Mouse (Mus musculus): ENCODE data around the gene Fam136a. TPM values are rescaled to one million over a fixed set of nuclear protein-coding genes. Genes with fewer than 3 reads are reported as not detected.

The Fam136a gene
- polyA plus RNA-seq, 1 experiment from 2014 or later = 120 TPM

DNA sequence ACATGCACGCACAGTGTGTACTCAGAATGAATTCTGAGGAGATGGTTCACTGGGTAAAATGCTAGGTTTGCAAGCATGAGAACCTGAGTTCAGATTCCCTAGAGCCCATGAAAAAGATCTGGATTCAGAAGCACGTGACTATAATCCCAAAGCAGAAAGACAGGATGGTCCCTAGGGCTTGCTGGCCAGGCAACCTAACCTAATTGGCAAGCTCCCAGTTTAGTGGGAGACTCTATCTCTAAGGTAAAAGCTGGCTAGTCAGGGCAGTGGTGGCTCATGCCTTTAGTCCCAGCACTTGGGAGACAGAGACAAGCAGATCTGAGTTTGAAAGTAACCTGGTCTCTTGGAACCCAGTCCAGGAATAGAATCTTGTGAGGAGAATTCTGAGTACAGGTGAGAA, 33.5 kb downstream of the Fam136a start:
- Histone ChIP-seq H3K4me3 (ENCODE audit: low read depth, low read length) (no peak overlapping the region), H3K36me3 (ENCODE audit: control insufficient read depth, insufficient read depth, low read length) (no peaks in the 10 kb centered on the region), H3K4me1 (ENCODE audit: control insufficient read depth, insufficient read depth, low read length) (peaks cover 25% of the 10 kb centered on the region), H3K27ac (ENCODE audit: low read length) (no peak overlapping the region), H3K9ac (ENCODE audit: low read depth, low read length) (no peak overlapping the region), H3K27me3 (ENCODE audit: control insufficient read depth, insufficient read depth, low read depth, low read length) (no peaks in the 10 kb centered on the region), H3K4me2 (ENCODE audit: low read length) (no peak overlapping the region), H3K9me3 (replicated peaks; ENCODE audit: control insufficient read depth, low read length, poor library complexity, severe bottlenecking) (no peaks in the 10 kb centered on the region)
- no peak for ATAC-seq
- 71% methylated on average over 2 of the region's 2 CpGs for WGBS

DNA sequence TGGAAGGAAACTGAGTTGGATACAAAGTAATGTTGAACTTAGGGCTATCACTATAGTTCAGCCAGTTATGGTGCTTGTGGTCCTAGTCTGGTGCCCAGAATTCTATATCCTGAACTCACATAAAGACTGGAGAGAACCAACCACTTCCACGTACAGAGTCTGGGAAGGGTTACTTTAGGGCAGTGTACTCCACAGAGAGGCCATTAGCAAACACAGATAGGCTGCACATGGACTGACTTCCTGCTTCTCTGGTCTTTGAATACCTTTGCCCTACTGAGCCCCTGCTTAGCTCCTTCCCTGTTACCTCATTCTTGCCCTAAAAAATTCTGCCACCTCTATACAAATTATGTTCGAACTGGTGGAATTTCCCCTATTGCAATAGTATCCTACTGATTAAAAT, 34.5 kb downstream of the Fam136a start:
- Histone ChIP-seq H3K9ac (ENCODE audit: low read depth, low read length) (no peak overlapping the region), H3K4me2 (ENCODE audit: low read length) (no peak overlapping the region), H3K9me3 (replicated peaks; ENCODE audit: control insufficient read depth, low read length, poor library complexity, severe bottlenecking) (no peaks in the 10 kb centered on the region), H3K4me1 (ENCODE audit: control insufficient read depth, insufficient read depth, low read length) (peaks cover 18% of the 10 kb centered on the region), H3K27ac (ENCODE audit: low read length) (no peak overlapping the region), H3K27me3 (ENCODE audit: control insufficient read depth, insufficient read depth, low read depth, low read length) (no peaks in the 10 kb centered on the region), H3K4me3 (ENCODE audit: low read depth, low read length) (no peak overlapping the region), H3K36me3 (ENCODE audit: control insufficient read depth, insufficient read depth, low read length) (no peaks in the 10 kb centered on the region)
- ATAC-seq = no peak
- 98% methylated on average over 2 of the region's 2 CpGs for WGBS

DNA sequence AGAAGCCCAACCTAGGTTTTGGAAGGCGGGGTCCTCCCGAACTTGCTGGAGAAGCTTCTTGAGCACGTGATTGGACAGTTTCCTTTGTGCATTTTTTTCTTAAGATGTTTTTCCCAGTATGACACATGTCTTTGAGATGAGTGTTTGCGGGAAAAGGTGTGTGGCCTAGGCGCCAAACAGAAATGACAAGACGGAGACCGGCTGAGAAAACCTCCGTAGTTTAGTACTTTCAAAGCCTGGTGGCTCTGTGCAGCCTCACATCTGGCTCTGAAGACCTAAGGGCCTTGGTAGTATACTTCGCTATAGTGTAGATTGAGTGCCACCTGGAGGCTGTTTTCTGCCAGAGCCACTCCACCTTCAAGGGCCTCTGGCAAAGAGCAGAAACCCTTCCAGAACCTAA, 35.5 kb downstream of the Fam136a start:
- peaks cover 10% of the 10 kb centered on the region for H3K4me1 ChIP-seq (ENCODE audit: control insufficient read depth, insufficient read depth, low read length)
- 8% methylated on average over 9 of the region's 9 CpGs for WGBS
- no peak overlapping the region for H3K9ac ChIP-seq (ENCODE audit: low read depth, low read length)
- H3K4me2 ChIP-seq (ENCODE audit: low read length) = peak overlapping the region; percentile 43
- H3K36me3 ChIP-seq (ENCODE audit: control insufficient read depth, insufficient read depth, low read length) = no peaks in the 10 kb centered on the region
- H3K9me3 ChIP-seq (replicated peaks; ENCODE audit: control insufficient read depth, low read length, poor library complexity, severe bottlenecking) = no peaks in the 10 kb centered on the region
- ATAC-seq = no peak
- no peaks in the 10 kb centered on the region for H3K27me3 ChIP-seq (ENCODE audit: control insufficient read depth, insufficient read depth, low read depth, low read length)
- H3K27ac ChIP-seq (ENCODE audit: low read length) = no peak overlapping the region
- no peak overlapping the region for H3K4me3 ChIP-seq (ENCODE audit: low read depth, low read length)

DNA sequence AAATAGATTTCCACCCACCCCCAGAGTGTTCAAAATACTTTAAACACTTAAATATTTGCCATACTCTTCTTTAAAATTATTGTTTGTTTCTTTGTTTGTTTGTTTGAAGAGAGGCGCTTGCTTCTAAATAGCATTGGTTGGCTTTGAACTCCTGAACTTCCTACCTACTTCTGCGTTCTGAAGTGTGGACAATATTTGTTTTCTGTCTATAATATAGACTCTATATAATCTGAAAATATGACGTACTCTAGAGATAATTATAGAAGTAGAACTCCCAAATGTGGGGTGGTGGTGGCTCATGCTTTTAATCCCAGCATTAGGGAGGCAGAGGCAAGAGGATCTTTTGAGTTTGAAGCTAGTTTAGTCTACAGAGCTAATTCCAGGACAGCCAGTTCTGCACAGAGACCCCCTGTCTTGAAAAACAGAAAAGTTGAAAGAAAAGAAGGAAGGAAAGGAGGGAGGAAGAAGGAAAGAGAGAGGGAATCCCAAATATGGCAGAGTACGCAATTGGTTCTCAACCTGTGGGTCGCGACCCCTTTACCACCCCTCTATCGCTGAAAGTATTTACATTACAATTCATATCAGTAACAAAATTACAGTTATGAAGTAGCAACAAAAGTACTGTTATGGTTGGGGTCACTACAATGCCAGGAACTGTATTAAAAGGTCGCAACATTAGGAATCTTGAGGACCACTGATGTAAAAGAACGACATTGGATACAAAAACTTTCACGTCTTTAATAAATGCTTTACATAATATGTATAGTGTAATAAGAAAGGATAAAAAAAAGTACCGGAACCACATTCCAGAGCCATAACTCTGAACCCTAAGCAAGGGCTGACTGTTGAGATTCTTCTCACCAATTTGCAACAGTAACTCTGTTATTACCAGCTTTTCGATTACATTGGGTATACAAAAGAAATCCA, 37.5 kb downstream of the Fam136a start:
- WGBS = 38% methylated on average over 12 of the region's 12 CpGs
- H3K9me3 ChIP-seq (replicated peaks; ENCODE audit: control insufficient read depth, low read length, poor library complexity, severe bottlenecking) = no peaks in the 10 kb centered on the region
- H3K4me2 ChIP-seq (ENCODE audit: low read length) = peak overlapping the region; percentile 57
- H3K27ac ChIP-seq (ENCODE audit: low read length) = no peak overlapping the region
- peak overlapping the region; percentile 83 for H3K4me3 ChIP-seq (ENCODE audit: low read depth, low read length)
- ATAC-seq = no peak
- H3K27me3 ChIP-seq (ENCODE audit: control insufficient read depth, insufficient read depth, low read depth, low read length) = no peaks in the 10 kb centered on the region
- H3K9ac ChIP-seq (ENCODE audit: low read depth, low read length) = peak overlapping the region; percentile 46; the same call in 1 of the 2 replicates
- H3K4me1 ChIP-seq (ENCODE audit: control insufficient read depth, insufficient read depth, low read length) = peaks cover 18% of the 10 kb centered on the region
- H3K36me3 ChIP-seq (ENCODE audit: control insufficient read depth, insufficient read depth, low read length) = no peaks in the 10 kb centered on the region

DNA sequence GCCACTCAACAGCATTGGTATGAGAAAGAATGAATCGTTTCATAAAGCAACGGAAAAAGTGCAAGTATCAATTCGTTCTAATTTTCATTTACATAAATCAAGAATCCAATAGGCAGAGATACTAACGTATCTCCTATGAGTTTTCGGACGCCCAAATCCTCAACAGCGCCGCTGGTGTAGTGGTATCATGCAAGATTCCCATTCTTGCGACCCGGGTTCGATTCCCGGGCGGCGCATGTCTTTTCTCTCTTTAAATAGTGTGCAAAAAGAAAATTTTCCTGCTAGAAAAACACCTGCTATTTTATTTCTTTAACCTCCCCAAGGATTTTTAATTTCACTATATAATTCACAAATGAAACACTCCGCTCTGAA, 38.3 kb downstream of the Fam136a start:
- ATAC-seq = peak; percentile 80
- under 1% methylated on average over 15 of the region's 15 CpGs for WGBS
- Histone ChIP-seq H3K27ac (ENCODE audit: low read length) (peak overlapping the region; percentile 100), H3K4me2 (ENCODE audit: low read length) (peak overlapping the region; percentile 57), H3K4me3 (ENCODE audit: low read depth, low read length) (peak overlapping the region; percentile 83), H3K9me3 (replicated peaks; ENCODE audit: control insufficient read depth, low read length, poor library complexity, severe bottlenecking) (no peaks in the 10 kb centered on the region), H3K27me3 (ENCODE audit: control insufficient read depth, insufficient read depth, low read depth, low read length) (no peaks in the 10 kb centered on the region), H3K9ac (ENCODE audit: low read depth, low read length) (peak overlapping the region; percentile 100; the same call in 1 of the 2 replicates), H3K4me1 (ENCODE audit: control insufficient read depth, insufficient read depth, low read length) (peaks cover 18% of the 10 kb centered on the region), H3K36me3 (ENCODE audit: control insufficient read depth, insufficient read depth, low read length) (no peaks in the 10 kb centered on the region)

DNA sequence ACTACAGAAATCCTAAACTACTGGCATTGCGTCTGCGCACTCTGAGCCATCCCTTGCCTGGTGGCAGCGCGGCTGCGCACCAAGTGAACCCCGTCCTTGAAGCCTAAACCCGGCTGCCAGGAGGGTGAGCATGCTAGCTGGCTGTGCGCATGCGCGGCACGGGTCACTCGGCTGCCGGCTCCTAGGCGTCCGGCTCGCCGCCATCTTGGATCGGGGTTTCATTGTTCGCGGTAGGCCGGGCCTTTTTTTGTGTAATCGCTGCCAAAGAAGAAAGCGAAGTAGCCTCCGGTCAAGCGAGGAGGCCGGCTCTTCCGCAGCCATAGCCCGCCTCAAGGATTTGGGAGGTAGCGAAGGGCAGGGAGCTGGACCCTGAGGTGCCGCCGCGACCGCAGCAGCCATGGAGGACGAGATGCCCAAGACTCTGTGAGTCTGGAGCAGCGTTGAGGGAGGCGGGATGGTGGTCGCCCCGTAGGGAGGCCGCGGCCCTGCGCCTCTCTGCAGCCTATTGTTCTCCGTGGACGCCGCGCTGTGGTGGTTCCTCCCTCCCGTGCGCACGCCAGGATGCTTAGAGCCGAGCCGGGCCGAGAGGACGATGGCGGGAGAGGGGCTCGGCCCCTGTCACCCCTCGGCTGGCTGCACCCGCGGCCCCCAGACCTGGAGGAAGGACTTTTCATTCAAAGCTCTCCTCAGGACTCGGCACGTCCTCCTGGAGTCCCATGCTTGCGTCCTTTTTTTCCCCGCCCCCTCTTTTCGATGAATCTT, 38.8 kb downstream of the Fam136a start, which contains the start of gene Tia1:
Gene Tia1, plus strand, starts transcription at position 120 of the 762 bp plus-strand sequence.
- Histone ChIP-seq H3K36me3 (ENCODE audit: control insufficient read depth, insufficient read depth, low read length) (no peaks in the 10 kb centered on the region), H3K27me3 (ENCODE audit: control insufficient read depth, insufficient read depth, low read depth, low read length) (no peaks in the 10 kb centered on the region), H3K4me3 (ENCODE audit: low read depth, low read length) (peak within 1 kb of the TSS; percentile 83), H3K27ac (ENCODE audit: low read length) (peak within 1 kb of the TSS; percentile 100), H3K4me1 (ENCODE audit: control insufficient read depth, insufficient read depth, low read length) (peaks cover 18% of the 10 kb centered on the region), H3K9me3 (replicated peaks; ENCODE audit: control insufficient read depth, low read length, poor library complexity, severe bottlenecking) (no peaks in the 10 kb centered on the region), H3K4me2 (ENCODE audit: low read length) (peak within 1 kb of the TSS; percentile 86), H3K9ac (ENCODE audit: low read depth, low read length) (peak within 1 kb of the TSS; percentile 100)
- peak; percentile 98 for ATAC-seq
- 0% methylated on average over 61 of the region's 62 CpGs for WGBS

DNA sequence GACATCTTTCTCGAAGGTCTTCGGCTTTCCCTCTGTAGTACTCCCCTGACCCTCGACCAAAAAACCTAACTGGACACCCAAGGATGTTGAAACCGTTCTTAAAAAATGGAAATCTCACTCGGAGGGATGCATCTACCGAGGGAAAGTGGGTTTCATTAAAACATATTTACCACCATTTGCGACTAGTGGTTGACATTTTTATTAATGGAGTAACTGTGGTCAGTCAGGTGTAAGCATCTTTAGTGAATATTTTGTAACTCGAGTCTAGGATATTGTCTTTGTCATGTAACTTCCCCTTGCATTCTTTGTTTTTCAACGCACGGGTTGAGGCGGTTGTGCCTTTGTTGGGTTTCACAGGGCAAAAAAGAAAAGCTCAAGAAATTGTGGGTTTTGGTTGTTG, 39.5 kb downstream of the Fam136a start:
- peaks cover 18% of the 10 kb centered on the region for H3K4me1 ChIP-seq (ENCODE audit: control insufficient read depth, insufficient read depth, low read length)
- H3K4me2 ChIP-seq (ENCODE audit: low read length) = peak overlapping the region; percentile 86
- no peaks in the 10 kb centered on the region for H3K27me3 ChIP-seq (ENCODE audit: control insufficient read depth, insufficient read depth, low read depth, low read length)
- H3K36me3 ChIP-seq (ENCODE audit: control insufficient read depth, insufficient read depth, low read length) = no peaks in the 10 kb centered on the region
- 0% methylated on average over 11 of the region's 11 CpGs for WGBS
- H3K9me3 ChIP-seq (replicated peaks; ENCODE audit: control insufficient read depth, low read length, poor library complexity, severe bottlenecking) = no peaks in the 10 kb centered on the region
- H3K27ac ChIP-seq (ENCODE audit: low read length) = peak overlapping the region; percentile 100
- H3K4me3 ChIP-seq (ENCODE audit: low read depth, low read length) = peak overlapping the region; percentile 83
- ATAC-seq = no peak
- H3K9ac ChIP-seq (ENCODE audit: low read depth, low read length) = peak overlapping the region; percentile 100

DNA sequence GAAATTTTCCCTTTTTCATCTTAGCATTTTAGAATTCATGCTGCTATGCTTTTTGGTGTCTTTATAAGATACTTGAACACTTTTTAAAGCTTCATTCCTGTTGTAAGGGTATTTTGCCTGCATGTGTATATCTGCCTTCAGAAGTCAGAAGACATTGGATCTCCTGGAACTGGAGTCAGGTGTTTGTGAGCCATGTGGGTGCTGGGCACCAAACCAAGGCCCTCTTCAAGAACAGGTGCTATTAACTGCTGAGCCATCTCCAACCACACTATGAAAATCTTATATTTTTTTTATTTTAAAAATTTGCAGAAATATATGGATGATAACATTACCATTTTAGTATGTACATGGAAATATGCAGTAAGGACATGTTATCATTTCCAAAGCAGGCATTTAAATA, 40.9 kb downstream of the Fam136a start:
- H3K27me3 ChIP-seq (ENCODE audit: control insufficient read depth, insufficient read depth, low read depth, low read length) = no peaks in the 10 kb centered on the region
- H3K36me3 ChIP-seq (ENCODE audit: control insufficient read depth, insufficient read depth, low read length) = no peaks in the 10 kb centered on the region
- H3K4me3 ChIP-seq (ENCODE audit: low read depth, low read length) = peak overlapping the region; percentile 26
- H3K4me2 ChIP-seq (ENCODE audit: low read length) = peak overlapping the region; percentile 86
- no peak for ATAC-seq
- no peaks in the 10 kb centered on the region for H3K9me3 ChIP-seq (replicated peaks; ENCODE audit: control insufficient read depth, low read length, poor library complexity, severe bottlenecking)
- no peak overlapping the region for H3K27ac ChIP-seq (ENCODE audit: low read length)
- H3K9ac ChIP-seq (ENCODE audit: low read depth, low read length) = peak overlapping the region; percentile 25; the same call in 1 of the 2 replicates
- peaks cover 22% of the 10 kb centered on the region for H3K4me1 ChIP-seq (ENCODE audit: control insufficient read depth, insufficient read depth, low read length)

DNA sequence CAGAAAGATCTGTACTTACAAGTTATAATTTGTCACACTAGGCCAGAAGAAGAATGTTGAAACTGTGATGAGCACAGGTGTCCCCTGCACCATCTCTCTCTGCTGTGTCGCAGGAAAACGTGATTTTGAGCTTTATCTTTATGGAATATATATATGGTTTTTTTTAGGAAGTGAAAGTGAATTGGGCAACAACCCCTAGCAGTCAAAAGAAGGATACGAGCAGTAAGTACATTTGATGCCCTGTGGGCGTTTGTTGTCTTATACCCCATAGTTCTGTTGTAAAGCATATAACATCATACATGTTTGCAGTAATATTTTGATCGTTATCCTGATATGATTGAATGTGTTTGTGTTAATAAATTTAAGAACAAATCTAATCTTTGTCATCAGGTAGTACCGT, 53.3 kb downstream of the Fam136a start:
- no peaks in the 10 kb centered on the region for H3K4me1 ChIP-seq (ENCODE audit: control insufficient read depth, insufficient read depth, low read length)
- no peaks in the 10 kb centered on the region for H3K27me3 ChIP-seq (ENCODE audit: control insufficient read depth, insufficient read depth, low read depth, low read length)
- no peak overlapping the region for H3K4me3 ChIP-seq (ENCODE audit: low read depth, low read length)
- no peaks in the 10 kb centered on the region for H3K9me3 ChIP-seq (replicated peaks; ENCODE audit: control insufficient read depth, low read length, poor library complexity, severe bottlenecking)
- peaks cover 50% of the 10 kb centered on the region for H3K36me3 ChIP-seq (ENCODE audit: control insufficient read depth, insufficient read depth, low read length)
- ATAC-seq = no peak
- 96% methylated on average over 6 of the region's 6 CpGs for WGBS
- H3K4me2 ChIP-seq (ENCODE audit: low read length) = no peak overlapping the region
- no peak overlapping the region for H3K27ac ChIP-seq (ENCODE audit: low read length)
- no peak overlapping the region for H3K9ac ChIP-seq (ENCODE audit: low read depth, low read length)

All from midbrain, embryonic 16.5 days (tissue).